Mouse (Mus musculus) heart, postnatal 14 days (tissue): ENCODE data around the gene Celf5. TPM values are rescaled to one million over a fixed set of nuclear protein-coding genes. Genes with fewer than 3 reads are reported as not detected.

ENCODE experiments used
- DNase-seq, 2 experiments: peaks; one replicate each; pipeline ENCODE4 v3.0.0; 2021 to 2022
- intact Hi-C: fragments of 180-260 bp; cut with DNase I; formaldehyde crosslinking; loops from one replicate; pipeline ENCODE4 v1.15.1; 2025
- total RNA-seq, 2 experiments: library from RNA; stranded (reverse); gene quantifications; 2 replicates each; pipeline ENCODE4 v1.2.3; 2021

Gene Celf5
- total RNA-seq, 2 experiments from 2014 or later, result 0.15 to 0.19 TPM

- intact Hi-C loops, result no loop called here
- DNase-seq, result peak; percentile 90 to 91
Measured at GRCm38 (mm10) chr10:81430141-81430830, 52.2 kb downstream of the Celf5 start.

DNA sequence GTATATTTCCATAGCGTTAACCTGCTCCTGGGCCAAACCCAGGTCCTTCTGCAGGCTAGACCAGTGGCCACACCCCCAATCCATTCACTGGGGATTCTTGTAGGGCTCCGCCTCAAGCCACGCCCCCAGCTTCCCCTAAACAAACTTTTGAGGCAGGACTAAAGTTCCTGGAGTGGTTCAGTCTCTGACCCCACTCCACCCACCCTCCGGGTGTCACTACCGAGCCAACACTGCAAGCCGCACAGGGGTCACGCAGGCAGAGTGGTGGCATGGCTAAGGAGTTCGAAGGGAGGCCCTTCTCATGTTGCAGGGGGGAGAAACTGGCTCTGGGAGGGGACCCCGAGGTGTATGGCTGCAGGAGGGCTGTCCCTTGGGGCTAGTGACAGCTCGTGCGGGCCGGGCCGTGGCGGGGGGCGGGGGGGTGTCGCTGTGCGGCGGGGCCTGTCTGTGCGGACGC, 52.9 kb downstream of the Celf5 start:
- DNase-seq, result peak; percentile 87 to 88
- intact Hi-C loops, result no loop called here

DNA sequence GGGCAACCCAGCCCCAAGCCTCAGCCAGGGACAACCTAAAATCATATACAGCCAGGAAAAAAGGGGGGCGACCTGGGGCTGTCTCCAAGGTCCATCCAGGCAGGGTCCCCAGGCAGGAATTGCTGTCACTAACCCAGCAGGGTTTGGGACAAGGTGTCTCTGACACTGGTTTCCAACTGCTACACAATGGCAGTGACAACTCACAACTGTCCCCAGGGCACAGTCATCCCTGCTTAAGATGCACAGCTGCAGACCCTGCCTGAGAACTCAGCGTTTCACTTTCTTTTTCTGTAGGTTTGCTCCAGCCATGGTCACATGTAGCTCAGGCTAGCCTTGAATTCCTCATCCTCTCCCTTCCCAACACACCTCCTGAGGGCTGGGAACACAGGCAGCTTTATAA, 53.4 kb downstream of the Celf5 start:
- DNase-seq, result peak in 1 of 2 experiments; percentile 14
- intact Hi-C loops, result no loop called here

GRCm38 (mm10) chr10:81428507-81428870, 54.0 kb downstream of the Celf5 start:
- intact Hi-C loops, result no loop called here
- DNase-seq, result no peak

DNA sequence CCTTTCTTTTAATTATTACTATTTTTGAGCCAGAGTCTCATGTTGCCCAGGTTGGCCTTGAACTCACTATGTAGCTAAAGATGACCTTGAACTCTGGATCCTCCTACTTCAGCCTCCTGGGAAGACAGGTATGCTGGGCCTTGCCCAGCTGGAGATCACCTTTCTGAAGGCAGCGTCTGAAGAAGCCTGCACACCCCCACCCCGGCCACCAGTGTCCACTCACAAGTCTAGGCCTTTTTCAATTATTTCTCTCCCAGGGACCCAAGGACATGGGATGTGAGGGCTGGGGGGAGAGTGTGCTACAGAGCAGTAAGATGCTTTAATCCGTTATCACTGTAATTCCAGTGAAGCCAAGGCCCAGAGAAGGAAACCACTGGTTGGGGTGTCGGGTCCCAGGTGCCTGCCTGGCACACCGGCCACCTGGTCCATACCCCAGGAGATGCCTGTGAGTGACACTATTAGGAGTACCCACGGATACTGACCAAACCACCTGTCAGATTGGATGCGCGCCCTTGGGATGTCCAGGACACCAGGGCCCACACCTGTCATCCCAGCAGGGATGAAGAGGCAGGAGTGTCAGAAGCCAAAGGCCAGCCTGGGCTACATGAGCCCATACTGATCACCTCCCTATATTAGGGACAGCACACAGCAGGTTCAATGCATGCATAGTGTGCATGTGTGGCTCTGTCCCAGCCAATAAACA, 54.6 kb downstream of the Celf5 start:
- intact Hi-C loops, result no loop called here
- DNase-seq, result peak in 1 of 2 experiments; percentile 4

- intact Hi-C loops, result no loop called here
- no peak for DNase-seq
Measured at GRCm38 (mm10) chr10:81427327-81427726, 55.2 kb downstream of the Celf5 start.

- intact Hi-C loops, result no loop called here
Measured at GRCm38 (mm10) chr10:81426897-81427296, 55.6 kb downstream of the Celf5 start.

GRCm38 (mm10) chr10:81426081-81426671, 56.3 kb downstream of the Celf5 start:
- intact Hi-C loops, result no loop called here
- peak; percentile 42 to 56 for DNase-seq

More at GRCm38 (mm10) chr10:81426897-81427296, 55.6 kb downstream of the Celf5 start:
- DNase-seq, result peak; percentile 79 to 83

DNA sequence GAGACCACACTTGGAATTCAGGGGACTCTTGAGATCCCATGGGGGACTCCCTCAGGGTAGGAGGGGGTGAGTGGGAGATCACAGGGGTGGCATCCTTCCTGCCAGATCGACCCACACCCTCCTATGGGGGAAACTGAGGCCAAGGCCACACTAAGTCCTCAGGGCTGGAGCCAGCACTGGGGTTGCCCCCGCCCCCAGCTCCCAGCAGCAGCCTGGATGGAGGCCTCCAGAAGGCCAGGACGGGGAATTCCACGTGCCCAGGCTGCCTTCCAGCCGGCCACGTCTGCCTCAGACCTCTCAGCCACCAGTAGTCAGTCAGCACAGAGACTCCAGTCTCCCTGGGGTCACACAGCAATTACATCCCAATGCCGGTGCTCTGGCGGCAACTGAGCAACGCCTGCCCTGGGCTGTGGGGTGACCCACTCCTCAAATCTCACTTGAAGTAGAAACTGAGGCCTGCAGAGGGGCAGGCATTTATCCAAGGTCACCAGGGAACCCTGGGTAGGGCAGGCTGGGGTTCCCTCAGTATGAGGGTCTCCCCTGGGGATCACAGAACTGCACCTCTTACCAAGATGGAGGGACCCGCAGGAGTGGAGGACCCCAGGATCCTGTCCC, 57.2 kb downstream of the Celf5 start:
- peak; percentile 52 to 72 for DNase-seq
- intact Hi-C loops, result loop anchor here (2.0 kb wide), 1 partner anchor 15 kb away; no protein-coding TSS in a partner anchor

GRCm38 (mm10) chr10:81424246-81425051, 58.1 kb downstream of the Celf5 start:
- intact Hi-C loops, result loop anchor here (2.0 kb wide), 1 partner anchor 14 kb away; no protein-coding TSS in a partner anchor
- DNase-seq, result peak; percentile 70 to 78

GRCm38 (mm10) chr10:81423476-81424245, 58.8 kb downstream of the Celf5 start:
- intact Hi-C loops, result loop anchor here (2.0 kb wide), 1 partner anchor 13 kb away; no protein-coding TSS in a partner anchor
- DNase-seq, result peak in 1 of 2 experiments; percentile 8

- intact Hi-C loops, result no loop called here
- DNase-seq, result peak in 1 of 2 experiments; percentile 7
Measured at GRCm38 (mm10) chr10:81422661-81423217, 59.8 kb downstream of the Celf5 start.

DNA sequence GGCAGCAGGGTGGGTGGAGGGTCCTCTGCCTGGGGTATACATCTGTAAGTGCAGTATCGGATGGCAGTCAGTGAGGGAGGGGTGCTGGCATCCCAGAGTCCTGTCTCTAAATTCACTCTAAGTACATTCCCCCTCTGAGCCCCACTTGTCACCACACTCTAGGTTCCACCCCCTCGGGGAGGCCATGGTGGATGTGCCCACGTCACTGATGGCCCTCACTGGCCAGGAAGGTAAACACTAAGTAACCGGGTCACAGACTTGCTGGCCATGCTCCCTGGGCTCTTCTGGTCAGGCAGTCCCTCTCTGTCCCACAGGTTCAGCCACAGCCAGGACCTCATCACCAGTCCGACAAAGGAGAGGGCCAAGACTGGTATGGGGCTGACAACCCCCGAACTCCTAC, 60.3 kb downstream of the Celf5 start:
- intact Hi-C loops, result no loop called here
- DNase-seq, result peak; percentile 3 to 21

GRCm38 (mm10) chr10:81421797-81422100, 60.8 kb downstream of the Celf5 start:
- intact Hi-C loops, result no loop called here

DNA sequence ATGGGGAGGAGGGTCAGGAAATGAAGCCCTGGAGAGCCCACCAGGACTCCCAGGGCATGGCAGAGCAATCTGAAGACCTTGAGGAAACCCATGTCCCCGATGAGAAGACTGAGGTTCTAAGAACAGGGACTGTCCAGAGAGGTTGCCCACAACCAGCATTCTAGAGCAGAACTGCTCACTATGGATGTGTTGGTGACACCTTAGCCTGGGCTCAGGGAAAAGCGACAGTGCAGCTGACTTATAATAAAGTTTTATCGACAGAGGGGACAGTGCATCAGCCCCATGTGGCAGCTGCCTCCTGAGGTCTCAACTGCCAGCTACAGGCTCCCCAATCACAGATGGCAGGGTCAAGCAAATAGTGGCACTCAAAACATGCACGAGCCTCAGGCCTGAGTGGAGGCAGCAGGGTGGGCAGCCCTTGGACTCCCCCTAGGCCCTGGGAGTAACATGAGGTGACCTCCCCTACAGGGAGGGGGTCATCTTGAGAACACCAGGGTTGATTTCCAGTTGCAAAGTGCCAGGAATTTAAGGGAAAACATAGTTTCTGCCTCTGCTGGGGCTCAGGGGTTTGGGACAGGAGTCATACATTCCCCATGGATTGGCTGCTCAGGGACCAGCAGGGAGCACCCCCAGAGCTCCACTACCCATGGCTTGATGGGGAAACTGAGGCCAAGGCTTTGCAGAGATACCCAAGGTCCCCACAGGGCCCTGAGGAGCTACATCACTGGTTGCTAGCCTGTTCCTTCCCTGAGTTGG, 61.3 kb downstream of the Celf5 start:
- intact Hi-C loops, result no loop called here
- peak in 1 of 2 experiments; percentile 3 for DNase-seq

More at GRCm38 (mm10) chr10:81421797-81422100, 60.8 kb downstream of the Celf5 start:
- peak; percentile 26 to 38 for DNase-seq

- DNase-seq, result peak; percentile 12
- intact Hi-C loops, result no loop called here
Measured at GRCm38 (mm10) chr10:81420191-81420767, 62.2 kb downstream of the Celf5 start.

DNA sequence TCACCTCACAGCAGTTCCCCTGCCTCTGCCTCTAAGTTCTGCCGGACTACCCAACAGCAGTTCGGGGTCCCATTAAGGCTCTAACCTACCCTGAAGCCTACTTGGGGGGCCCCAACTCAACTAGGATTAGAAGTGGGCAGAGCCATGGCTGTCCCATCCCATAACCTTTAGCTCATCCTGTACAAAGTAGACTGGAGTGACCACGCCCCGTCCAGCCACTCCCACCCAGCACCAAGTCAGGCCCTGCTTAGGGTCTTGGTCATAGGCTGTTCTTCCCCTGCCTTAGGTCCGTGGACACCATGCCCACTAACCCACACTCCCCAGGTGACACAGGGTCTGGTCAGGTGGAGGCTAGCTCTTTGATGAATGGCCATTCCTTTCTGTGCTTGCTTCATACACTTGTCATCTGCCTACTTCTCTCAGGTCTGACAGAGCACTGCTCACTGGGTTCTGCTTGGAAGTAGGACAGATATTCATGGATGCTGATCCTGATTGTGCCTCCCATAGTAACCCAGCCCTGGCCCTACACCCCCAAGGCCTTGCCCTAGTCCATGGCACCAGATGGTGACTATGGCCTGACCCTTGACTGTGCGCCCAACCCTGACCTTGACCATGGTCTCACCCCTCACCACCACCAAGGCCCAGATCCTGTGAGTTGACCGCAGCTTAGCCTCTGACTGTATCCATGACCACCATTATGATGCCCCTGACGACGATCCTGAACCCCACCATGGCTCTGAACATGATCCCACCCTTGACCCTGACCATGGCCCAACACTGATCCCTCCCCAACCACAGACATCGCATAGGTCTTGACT, 63.2 kb downstream of the Celf5 start:
- intact Hi-C loops, result no loop called here
- peak in 1 of 2 experiments; percentile 3 for DNase-seq
